Mouse (Mus musculus) MEL (cell line): ENCODE measurements around the gene Evx1.

Experiments used
- CTCF ChIP-seq, 3 experiments: IDR thresholded peaks in 2 of 3; conservative IDR thresholded peaks in 1 of 3; 2 replicates each; pipeline ENCODE4 v1.5.1; 2011 to 2012; ENCODE audit warnings: low read length in 3 of 3, low read depth in 2 of 3, mild to moderate bottlenecking in 2 of 3, improper control_type of control experiment in 1 of 3, inconsistent platforms in 1 of 3, mixed read lengths in 1 of 3, moderate library complexity in 1 of 3; ENCODE audit not compliant: control insufficient read depth in 1 of 3, insufficient read depth in 1 of 3, poor library complexity in 1 of 3, severe bottlenecking in 1 of 3
- ELF1 ChIP-seq: IDR thresholded peaks from 2 replicates; pipeline ENCODE4 v1.6.1; 2014; ENCODE audit warnings: low read depth, mild to moderate bottlenecking, inconsistent platforms, low read length, improper control_type of control experiment, moderate library complexity
- EP300 ChIP-seq, 2 experiments: IDR thresholded peaks; 2 replicates each; pipeline ENCODE4 v1.6.1; 2011; ENCODE audit warnings: improper control_type of control experiment in 2 of 2, low read length in 2 of 2, low read depth in 1 of 2, mild to moderate bottlenecking in 1 of 2
- GATA1 ChIP-seq: IDR thresholded peaks from 2 replicates; pipeline ENCODE4 v1.6.1; 2011; ENCODE audit warnings: low read depth, low read length, improper control_type of control experiment
- JUND ChIP-seq: IDR thresholded peaks from 2 replicates; pipeline ENCODE4 v1.6.1; 2011; ENCODE audit warnings: low read depth, mild to moderate bottlenecking, improper control_type of control experiment, low read length
- MXI1 ChIP-seq: IDR thresholded peaks from 2 replicates; pipeline ENCODE4 v1.6.1; 2011; ENCODE audit warnings: mild to moderate bottlenecking, low read depth, low read length, improper control_type of control experiment
- NRF1 ChIP-seq: IDR thresholded peaks from 2 replicates; pipeline ENCODE4 v1.6.1; 2014; ENCODE audit warnings: low read depth, mild to moderate bottlenecking, inconsistent platforms, low read length, improper control_type of control experiment, moderate library complexity; ENCODE audit not compliant: poor library complexity, insufficient read depth, severe bottlenecking
- POLR2A ChIP-seq, 2 experiments: IDR thresholded peaks; 2 replicates each; pipeline ENCODE4 v1.6.1; 2011 to 2012; ENCODE audit warnings: low read length in 2 of 2, mild to moderate bottlenecking in 2 of 2, control low read depth in 1 of 2, improper control_type of control experiment in 1 of 2, low read depth in 1 of 2, moderate library complexity in 1 of 2; ENCODE audit not compliant: control insufficient read depth in 1 of 2, insufficient read depth in 1 of 2, poor library complexity in 1 of 2
- TBP ChIP-seq: IDR thresholded peaks from 2 replicates; pipeline ENCODE4 v1.8.0; 2011; ENCODE audit warnings: low read depth, low read length, improper control_type of control experiment
- UBTF ChIP-seq: IDR thresholded peaks from 2 replicates; pipeline ENCODE4 v1.6.1; 2012; ENCODE audit warnings: low read depth, mild to moderate bottlenecking, inconsistent platforms, low read length, improper control_type of control experiment, moderate library complexity, borderline replicate concordance; ENCODE audit not compliant: insufficient read depth

DNA sequence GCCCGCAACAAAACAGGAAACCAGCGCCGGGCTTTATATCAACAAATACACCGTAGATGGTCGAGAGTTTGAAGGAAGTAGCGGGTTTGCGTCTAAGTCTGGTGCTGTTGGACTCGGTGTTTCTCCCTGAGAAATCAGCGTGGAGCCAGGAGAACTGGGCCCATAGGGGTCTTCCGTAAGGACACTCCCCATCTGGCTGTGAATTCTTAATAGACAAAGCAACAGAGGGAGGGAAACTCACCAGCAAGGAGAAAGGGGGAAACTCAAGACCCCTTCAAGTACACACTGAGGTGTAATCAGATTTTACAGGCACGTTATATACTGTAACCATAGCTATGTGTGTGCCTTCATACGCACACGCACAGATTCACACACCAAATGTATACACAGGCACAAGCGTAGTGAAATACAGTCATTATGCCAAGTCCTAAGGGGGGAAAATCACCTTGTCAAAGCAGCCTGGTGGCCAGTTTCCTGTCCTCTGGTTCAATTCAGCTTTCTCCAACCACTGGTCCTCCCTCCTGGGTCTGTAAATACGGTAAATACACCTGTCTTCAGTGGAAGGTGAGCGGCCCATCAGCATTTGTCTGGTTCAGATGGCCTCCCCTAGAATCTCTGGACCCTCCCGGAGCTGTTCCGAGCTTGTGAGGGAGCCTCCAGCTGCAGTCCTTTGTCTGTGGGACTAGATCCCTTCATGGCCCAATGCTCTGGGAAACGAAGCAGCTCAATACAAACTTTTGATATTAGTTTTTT is 47.2 kb upstream of the Evx1 start:
- TF ChIP-seq UBTF (no peak), POLR2A (IDR thresholded peaks at IDR 0.05; ENCODE audit: control insufficient read depth in 1 of 2, insufficient read depth in 1 of 2, low read depth in 1 of 2, low read length in 2 of 2, poor library complexity in 1 of 2) (no peak), ELF1 (no peak), EP300 (IDR thresholded peaks at IDR 0.05; ENCODE audit: low read depth in 1 of 2, low read length in 2 of 2) (no peak), GATA1 (no peak), MXI1 (no peak), JUND (no peak), CTCF (IDR thresholded peaks at IDR 0.05 in 2 of 3, conservative IDR thresholded peaks at IDR 0.05 in 1 of 3; ENCODE audit: control insufficient read depth in 1 of 3, insufficient read depth in 1 of 3, low read depth in 2 of 3, low read length in 3 of 3, poor library complexity in 1 of 3, severe bottlenecking in 1 of 3) (no peak), NRF1 (no peak), TBP (no peak)
